8 mouse cellular contexts compared by ENCODE assay signal in genomic region chr12:108541088-108541487, GRCm38 (mm10). TPM values are rescaled to one million over a fixed set of nuclear protein-coding genes. Genes with fewer than 3 reads are reported as not detected.
DNase-seq lines count a peak whose midpoint lies in the region; ATAC-seq and TF ChIP-seq lines count a peak whose summit lies in the region.

No protein-coding gene starts in this region.

- in situ Hi-C loops in ES-E14 (cut with MboI; ENCODE audit: low sequenced_read_pairs in 2 of 2, unreplicated experiment in 2 of 2): no loop called here

- no peak overlapping the region for H3K4me3 ChIP-seq in hindbrain, embryonic 11.5 days (ENCODE audit: low read depth, low read length)
- H3K4me3 ChIP-seq in hindbrain, embryonic 13.5 days: no peak overlapping the region
- H3K4me3 ChIP-seq in ES-E14 (ENCODE audit: insufficient read depth in 1 of 2, low read depth in 1 of 2, low read length in 2 of 2, poor library complexity in 1 of 2, severe bottlenecking in 1 of 2): no peak overlapping the region
- no peak overlapping the region for H3K4me3 ChIP-seq in hindbrain, embryonic 16.5 days (ENCODE audit: low read length)
- no peak overlapping the region for H3K4me3 ChIP-seq in liver, postnatal 0 days (ENCODE audit: low read depth, low read length)

- 31% methylated on average over 6 of the region's 6 CpGs for WGBS in hindbrain, embryonic 11.5 days
- WGBS in hindbrain, embryonic 13.5 days: 30% methylated on average over 6 of the region's 6 CpGs
- WGBS in hindbrain, embryonic 16.5 days: 29% methylated on average over 6 of the region's 6 CpGs
- 20% methylated on average over 6 of the region's 6 CpGs for WGBS in liver, postnatal 0 days (ENCODE audit: insufficient replicate concordance)

- H3K4me2 ChIP-seq in hindbrain, embryonic 11.5 days (replicated peaks; ENCODE audit: low read depth, low read length): no peak overlapping the region
- no peak overlapping the region for H3K4me2 ChIP-seq in hindbrain, embryonic 13.5 days
- H3K4me2 ChIP-seq in hindbrain, embryonic 16.5 days (ENCODE audit: low read length): no peak overlapping the region
- no peak overlapping the region for H3K4me2 ChIP-seq in liver, postnatal 0 days (ENCODE audit: low read depth, low read length)

- peak; percentile 85 for TF ChIP-seq CTCF in liver, postnatal 0 days (IDR thresholded peaks at IDR 0.05; ENCODE audit: low read depth)

- no peaks in the 10 kb centered on the region for H3K27me3 ChIP-seq in hindbrain, embryonic 11.5 days (ENCODE audit: control insufficient read depth, insufficient read depth, low read length)
- H3K27me3 ChIP-seq in hindbrain, embryonic 13.5 days: no peaks in the 10 kb centered on the region
- no peaks in the 10 kb centered on the region for H3K27me3 ChIP-seq in hindbrain, embryonic 16.5 days (replicated peaks; ENCODE audit: control insufficient read depth, insufficient read depth, low read length)
- no peaks in the 10 kb centered on the region for H3K27me3 ChIP-seq in liver, postnatal 0 days (ENCODE audit: insufficient read depth, low read length)

- DNase-seq in hindbrain, embryonic 11.5 days (ENCODE audit: low spot score): peak; percentile 75
- peak; percentile 53 for DNase-seq in ES-E14 (ENCODE audit: low read depth, low spot score)
- peak; percentile 69 for DNase-seq in cerebellum, adult 9-10 months
- DNase-seq in liver, postnatal 0 days: peak; percentile 39
- DNase-seq in spleen, postnatal 4 days (ENCODE audit: low spot score in 2 of 2): no peak

- peak; percentile 40 for ATAC-seq in hindbrain, embryonic 11.5 days (ENCODE audit: low FRiP score)
- no peak for ATAC-seq in hindbrain, embryonic 13.5 days (ENCODE audit: low FRiP score)
- peak; percentile 45; the same call in 1 of the 2 replicates for ATAC-seq in hindbrain, embryonic 16.5 days
- ATAC-seq in liver, postnatal 0 days: no peak
- 0 out of 2 replicates have a peak, but pooled peaks have one; percentile 25 for ATAC-seq in neutrophil, adult 5-6 weeks (ENCODE audit: extremely low read depth, insufficient number of reproducible peaks, low FRiP score, poor library complexity, severe bottlenecking)

- H3K36me3 ChIP-seq in hindbrain, embryonic 11.5 days (ENCODE audit: control insufficient read depth, insufficient read depth, low read length): no peaks in the 10 kb centered on the region
- peaks cover 35% of the 10 kb centered on the region for H3K36me3 ChIP-seq in hindbrain, embryonic 13.5 days
- no peaks in the 10 kb centered on the region for H3K36me3 ChIP-seq in ES-E14 (ENCODE audit: control insufficient read depth, insufficient read depth, low read length, poor library complexity, severe bottlenecking)
- peaks cover 17% of the 10 kb centered on the region for H3K36me3 ChIP-seq in hindbrain, embryonic 16.5 days (ENCODE audit: control insufficient read depth, insufficient read depth, low read length)
- H3K36me3 ChIP-seq in liver, postnatal 0 days (replicated peaks; ENCODE audit: insufficient read depth, low read length): no peaks in the 10 kb centered on the region

- H3K9me3 ChIP-seq in hindbrain, embryonic 11.5 days (ENCODE audit: control insufficient read depth, low read length): no peaks in the 10 kb centered on the region
- H3K9me3 ChIP-seq in hindbrain, embryonic 13.5 days: no peaks in the 10 kb centered on the region
- H3K9me3 ChIP-seq in ES-E14 (ENCODE audit: control insufficient read depth, insufficient read depth, low read depth, low read length): no peaks in the 10 kb centered on the region
- H3K9me3 ChIP-seq in hindbrain, embryonic 16.5 days (ENCODE audit: control insufficient read depth, low read length): no peaks in the 10 kb centered on the region
- no peaks in the 10 kb centered on the region for H3K9me3 ChIP-seq in liver, postnatal 0 days (ENCODE audit: low read length)

- no peaks in the 10 kb centered on the region for H3K4me1 ChIP-seq in hindbrain, embryonic 11.5 days (replicated peaks; ENCODE audit: control insufficient read depth, insufficient read depth, low read length)
- H3K4me1 ChIP-seq in hindbrain, embryonic 13.5 days (replicated peaks): no peaks in the 10 kb centered on the region
- H3K4me1 ChIP-seq in ES-E14 (ENCODE audit: control insufficient read depth in 2 of 2, insufficient read depth in 2 of 2, low read length in 2 of 2, poor library complexity in 1 of 2): peaks cover 0 to 13% of the 10 kb centered on the region in 2 experiments; a peak in 2 of 4 replicates
- no peaks in the 10 kb centered on the region for H3K4me1 ChIP-seq in hindbrain, embryonic 16.5 days (ENCODE audit: control insufficient read depth, insufficient read depth, low read depth, low read length)
- no peaks in the 10 kb centered on the region for H3K4me1 ChIP-seq in liver, postnatal 0 days (ENCODE audit: insufficient read depth)

- TF ChIP-seq EP300 in liver, postnatal 0 days (IDR thresholded peaks at IDR 0.05; ENCODE audit: low read depth): no peak

- no peak overlapping the region for H3K27ac ChIP-seq in hindbrain, embryonic 11.5 days (ENCODE audit: low read depth, low read length)
- H3K27ac ChIP-seq in hindbrain, embryonic 13.5 days: no peak overlapping the region
- no peak overlapping the region for H3K27ac ChIP-seq in ES-E14 (ENCODE audit: insufficient read depth, low read depth, low read length, poor library complexity, severe bottlenecking)
- H3K27ac ChIP-seq in hindbrain, embryonic 16.5 days (ENCODE audit: low read depth, low read length): no peak overlapping the region
- H3K27ac ChIP-seq in liver, postnatal 0 days (ENCODE audit: low read depth): no peak overlapping the region

- no peak overlapping the region for H3K9ac ChIP-seq in hindbrain, embryonic 11.5 days (ENCODE audit: low read depth, low read length)
- no peak overlapping the region for H3K9ac ChIP-seq in hindbrain, embryonic 13.5 days
- H3K9ac ChIP-seq in ES-E14 (ENCODE audit: insufficient read depth, low read depth, low read length, poor library complexity, severe bottlenecking): no peak overlapping the region
- no peak overlapping the region for H3K9ac ChIP-seq in hindbrain, embryonic 16.5 days (ENCODE audit: low read depth, low read length)
- H3K9ac ChIP-seq in liver, postnatal 0 days (replicated peaks): no peak overlapping the region

TF ChIP-seq in ES-E14, 5 proteins besides CTCF, POLR2A, EP300 and RAD21:
- TF ChIP-seq HCFC1 (IDR thresholded peaks at IDR 0.05; ENCODE audit: borderline replicate concordance, insufficient read depth, low read length): no peak
- TF ChIP-seq MAFK (IDR thresholded peaks at IDR 0.05; ENCODE audit: insufficient read depth, low read depth, low read length): no peak
- peak; percentile 24; the same call in 1 of the 2 replicates for TF ChIP-seq ZC3H11A (IDR thresholded peaks at IDR 0.05; ENCODE audit: borderline replicate concordance, low read depth, low read length)
- TF ChIP-seq CHD2 (IDR thresholded peaks at IDR 0.05; ENCODE audit: low read depth, low read length): no peak
- no peak for TF ChIP-seq ZNF384 (IDR thresholded peaks at IDR 0.05; ENCODE audit: low read depth, low read length)

RNA-seq across cellular contexts. Expression of gene Evl, which starts 13.4 kb away (rescaled TPM):
- 109 and 121 TPM in 2 replicates for polyA plus RNA-seq in hindbrain, embryonic 11.5 days (2014; fragmentation: Nextera tagmentation; extraction: Ambion mirVana)
- polyA plus RNA-seq in hindbrain, embryonic 13.5 days (2015; fragmentation: Nextera tagmentation; extraction: Ambion mirVana): 205 and 206 TPM in 2 replicates
- total RNA-seq in ES-E14 (2012; rRNA removed): 27.2 and 36.4 TPM in 2 replicates
- polyA plus RNA-seq in hindbrain, embryonic 16.5 days (2015; fragmentation: Nextera tagmentation; extraction: Ambion mirVana): 186 and 204 TPM in 2 replicates
- polyA plus RNA-seq in liver, postnatal 0 days (2015; fragmentation: Nextera tagmentation; extraction: Ambion mirVana): 14.3 and 16.5 TPM in 2 replicates
- 294 and 338 TPM in 2 replicates for total RNA-seq in neutrophil, adult 5-6 weeks (2017)

Comparison
In these comparisons a context has a peak if more than half of its experiments do, and no peak if none do; other contexts are left out.
1. ATAC-seq: peak in hindbrain, embryonic 11.5 days (single experiment), hindbrain, embryonic 16.5 days (single experiment) and neutrophil, adult 5-6 weeks (single experiment); none in hindbrain, embryonic 13.5 days (single experiment) and liver, postnatal 0 days (single experiment).
2. DNase-seq: peak in hindbrain, embryonic 11.5 days (single experiment), ES-E14 (single experiment), cerebellum, adult 9-10 months (single experiment) and liver, postnatal 0 days (single experiment); none in spleen, postnatal 4 days (0 of 2).